Mouse (Mus musculus) right cerebral cortex, postnatal 10 days (tissue): ENCODE results near the gene Sphkap.

Experiments
- DNase-seq, 2 experiments: peaks; one replicate each; pipeline ENCODE4 v3.0.0; 2021; ENCODE audit warnings: low spot score in 2 of 2

Sphkap gene

GRCm38 (mm10) chr1:83408021-83408464, at the start of gene Sphkap:
Sphkap (minus strand) TSS chr1:83408200.
- DNase-seq = peak; percentile 65 to 74

GRCm38 (mm10) chr1:83451291-83451690, 43.3 kb upstream of the Sphkap start:
- DNase-seq = no peak

- no peak for DNase-seq
These were observed 32.4 kb upstream of the Sphkap start for GRCm38 (mm10) chr1:83440422-83440821.

GRCm38 (mm10) chr1:83433932-83434331, 25.9 kb upstream of the Sphkap start:
- DNase-seq = no peak

- DNase-seq = no peak
These were observed 21.9 kb upstream of the Sphkap start for GRCm38 (mm10) chr1:83429866-83430265.

- peak in 1 of 2 experiments; percentile 24 for DNase-seq
These were observed 384 bp downstream of the Sphkap start for GRCm38 (mm10) chr1:83407616-83408015.

GRCm38 (mm10) chr1:83406882-83407549, 984 bp downstream of the Sphkap start:
- peak; percentile 25 to 26 for DNase-seq

- DNase-seq = peak in 1 of 2 experiments; percentile 21
These were observed 6.9 kb downstream of the Sphkap start for GRCm38 (mm10) chr1:83401079-83401478.

- DNase-seq = no peak
These were observed 11.7 kb downstream of the Sphkap start for GRCm38 (mm10) chr1:83396284-83396683.

GRCm38 (mm10) chr1:83395559-83395958, 12.4 kb downstream of the Sphkap start:
- DNase-seq = peak in 1 of 2 experiments; percentile 24

- DNase-seq = no peak
These were observed 18.6 kb downstream of the Sphkap start for GRCm38 (mm10) chr1:83389419-83389818.

- no peak for DNase-seq
These were observed 30.6 kb downstream of the Sphkap start for GRCm38 (mm10) chr1:83377404-83377803.

- DNase-seq = no peak
These were observed 41.5 kb downstream of the Sphkap start for GRCm38 (mm10) chr1:83366456-83366855.

GRCm38 (mm10) chr1:83362168-83362567, 45.8 kb downstream of the Sphkap start:
- DNase-seq = no peak

GRCm38 (mm10) chr1:83346453-83346852, 61.5 kb downstream of the Sphkap start:
- DNase-seq = no peak

GRCm38 (mm10) chr1:83345572-83345971, 62.4 kb downstream of the Sphkap start:
- DNase-seq = peak; percentile 24 to 45

- DNase-seq = no peak
These were observed 62.9 kb downstream of the Sphkap start for GRCm38 (mm10) chr1:83345069-83345468.

- no peak for DNase-seq
These were observed 65.2 kb downstream of the Sphkap start for GRCm38 (mm10) chr1:83342726-83343250.

- no peak for DNase-seq
These were observed 68.6 kb downstream of the Sphkap start for GRCm38 (mm10) chr1:83339358-83339757.

GRCm38 (mm10) chr1:83316917-83317316, 91.1 kb downstream of the Sphkap start:
- no peak for DNase-seq

- no peak for DNase-seq
These were observed 92.9 kb downstream of the Sphkap start for GRCm38 (mm10) chr1:83315146-83315545.

GRCm38 (mm10) chr1:83311607-83312295, 96.2 kb downstream of the Sphkap start:
- DNase-seq = no peak
